Mouse (Mus musculus) fibroblast of lung, adult 2 months (primary cell): ENCODE results near the gene Olfr463.
"Not testable (repeated sequence)": the region's sequence is repeated elsewhere in the genome, so short reads cannot be mapped to it uniquely, and the experiment has no call there.

Source experiments
- DNase-seq: peaks from one replicate; pipeline ENCODE4 v3.0.0-alpha.2; 2011; ENCODE audit warnings: low read depth

Gene Olfr463

DNA sequence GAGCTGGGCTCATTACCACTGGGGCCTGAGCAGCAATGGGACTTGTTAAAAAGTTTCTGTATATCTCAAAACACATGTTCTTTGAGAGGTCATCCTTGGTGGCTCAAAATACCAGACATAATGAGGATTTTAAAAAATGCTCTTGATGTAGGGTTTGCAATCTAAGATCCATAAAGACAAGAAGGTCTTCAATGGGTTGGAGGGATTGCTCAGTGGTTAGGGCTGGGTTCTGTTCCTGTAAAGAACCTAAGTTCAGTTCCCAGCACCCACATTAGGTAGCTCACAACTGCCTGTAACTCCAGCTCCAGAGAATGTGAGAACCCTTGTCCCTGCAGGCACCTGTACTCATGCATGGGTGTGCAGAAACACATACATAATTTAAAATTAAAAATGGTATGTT lies at the start of gene Olfr463:
TSS of gene Olfr463 (minus strand) at position 101 of the 400 bp plus-strand sequence.
- DNase-seq = no peak

DNA sequence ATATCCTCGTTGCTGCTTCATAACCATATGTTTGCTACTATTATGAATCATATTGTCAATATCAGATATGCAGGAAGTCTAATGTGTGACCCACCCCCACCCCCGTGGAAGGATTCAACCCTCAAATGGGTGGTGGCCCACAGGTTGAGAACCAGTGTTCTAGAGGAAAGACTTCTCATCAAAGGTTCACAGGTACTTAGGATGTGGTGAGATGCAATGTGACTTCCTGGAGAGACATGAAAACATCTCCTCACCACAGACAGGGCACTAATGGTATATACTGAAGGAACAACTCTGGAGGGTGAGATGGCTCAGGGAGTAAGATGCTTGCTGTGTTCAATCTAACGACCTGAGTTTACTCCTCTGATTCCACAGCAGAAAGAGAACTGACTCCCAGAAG lies 38.3 kb upstream of the Olfr463 start:
- DNase-seq = no peak

DNA sequence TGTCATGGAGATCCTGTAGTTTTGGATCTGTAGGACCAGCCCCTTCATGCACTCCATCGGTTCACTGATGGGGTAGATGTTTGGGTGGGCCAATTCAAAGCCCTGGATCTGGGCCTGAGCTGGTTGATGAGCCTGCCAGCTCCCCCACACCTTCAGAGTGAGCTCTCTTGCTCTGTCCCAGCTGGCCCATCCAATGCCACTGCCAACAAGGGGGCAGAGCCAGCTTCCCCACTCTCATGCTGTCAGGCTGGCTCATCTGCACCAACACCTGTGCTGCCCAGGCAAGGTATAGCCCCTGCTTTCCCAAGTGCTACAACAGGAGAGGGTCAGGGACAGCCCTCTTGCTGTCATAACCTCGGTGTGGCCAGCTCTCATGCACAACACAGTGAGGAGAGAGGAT lies 36.5 kb upstream of the Olfr463 start:
- no peak for DNase-seq

DNA sequence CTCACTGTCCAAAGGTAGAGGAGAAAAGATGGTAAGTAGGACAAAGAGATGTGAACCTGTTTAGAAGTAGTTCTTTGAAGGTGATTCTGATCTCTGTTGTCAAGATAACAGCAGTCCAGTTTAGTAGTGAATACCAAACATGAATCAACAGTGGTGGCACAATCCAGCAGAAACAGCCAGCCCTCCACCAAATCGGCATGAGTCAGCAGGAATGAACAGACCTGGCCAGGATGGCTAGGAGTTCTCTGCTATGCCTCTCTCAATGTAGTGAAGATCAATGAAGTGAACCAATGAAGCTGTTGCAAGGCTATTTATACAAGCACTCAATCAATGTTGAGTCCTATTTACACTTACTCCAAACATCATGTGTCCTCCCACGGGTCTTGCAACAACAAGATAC lies 33.2 kb upstream of the Olfr463 start:
- no peak for DNase-seq

DNA sequence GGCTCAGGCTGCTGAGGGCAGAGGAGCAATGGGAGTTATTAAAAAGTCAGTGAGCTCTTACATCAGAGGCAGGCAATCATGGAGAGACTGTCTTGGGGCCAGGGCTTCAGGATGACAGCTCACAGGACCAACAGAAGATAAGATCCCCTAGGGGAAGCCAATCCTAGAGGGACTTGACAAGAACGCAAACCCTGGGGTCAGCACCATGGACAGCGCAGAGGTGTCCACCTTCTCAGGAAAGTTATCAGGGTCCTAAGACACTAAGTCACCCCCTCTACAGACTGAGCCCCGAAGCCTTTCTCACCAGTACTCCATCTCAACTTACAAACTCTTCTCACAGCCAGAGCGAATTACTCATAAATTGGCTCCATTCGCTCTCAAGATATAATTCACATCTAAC lies 23.8 kb upstream of the Olfr463 start, which contains the start of gene Olfr464:
TSS of gene Olfr464 (minus strand) at position 2 of the 400 bp plus-strand sequence.
- DNase-seq = no peak

DNA sequence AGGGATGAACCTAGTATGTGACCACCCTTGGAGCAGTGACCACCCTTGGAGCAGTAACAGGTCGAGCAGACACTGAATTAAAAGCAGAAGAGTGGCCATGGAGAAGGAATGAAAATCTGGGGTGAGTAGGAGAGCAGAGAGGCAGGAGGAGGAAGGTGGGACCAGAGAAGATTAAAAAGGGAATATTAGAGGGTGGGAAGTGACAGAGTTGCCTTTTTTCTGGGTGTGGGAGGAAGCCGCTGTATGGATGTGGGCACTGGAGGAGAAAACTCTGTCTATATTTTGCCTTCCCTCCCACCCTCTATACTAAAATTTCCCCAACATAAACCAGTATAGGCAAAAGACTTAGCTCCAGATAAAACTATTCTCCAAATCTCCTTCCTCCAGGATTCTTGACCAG lies 23.1 kb upstream of the Olfr463 start:
- no peak for DNase-seq

DNA sequence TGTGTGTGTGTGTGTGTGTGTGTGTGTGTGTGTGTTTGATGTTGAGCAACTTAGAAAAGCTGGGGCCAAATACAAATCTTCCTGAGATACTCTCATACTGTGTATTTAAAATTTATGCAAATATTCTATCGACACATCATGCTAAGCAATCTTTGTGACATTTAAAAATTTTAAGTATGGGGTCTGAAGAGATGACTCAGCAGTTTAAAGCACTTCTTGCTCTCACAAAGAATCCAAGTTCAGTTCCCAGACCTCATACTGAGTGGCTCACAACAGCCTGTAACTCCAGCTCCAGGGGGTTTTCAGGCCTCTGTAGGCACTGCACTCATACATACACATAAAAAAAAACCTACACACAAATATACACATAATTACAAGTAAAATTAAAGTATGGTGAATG lies 18.8 kb upstream of the Olfr463 start:
- no peak for DNase-seq

DNA sequence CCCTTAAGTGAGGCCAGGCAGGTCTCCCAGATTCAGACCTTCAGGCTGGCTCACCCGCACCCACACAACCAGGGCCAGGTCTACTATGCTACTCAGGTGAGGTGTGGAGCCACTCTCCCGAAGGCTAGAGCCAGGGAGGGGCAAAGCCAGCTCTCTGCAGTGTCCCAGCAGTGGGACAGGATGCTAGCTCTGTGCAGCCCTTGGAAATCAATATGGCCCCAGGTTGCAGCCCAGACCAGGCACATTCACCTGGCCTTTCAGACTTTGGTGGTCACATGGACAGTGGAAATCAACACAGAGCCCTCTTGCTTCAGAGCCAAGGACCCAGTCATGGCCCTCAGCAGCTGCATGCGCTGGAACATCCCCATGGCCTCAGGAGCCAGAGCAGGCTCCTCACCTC lies 7.1 kb upstream of the Olfr463 start:
- no peak for DNase-seq

DNA sequence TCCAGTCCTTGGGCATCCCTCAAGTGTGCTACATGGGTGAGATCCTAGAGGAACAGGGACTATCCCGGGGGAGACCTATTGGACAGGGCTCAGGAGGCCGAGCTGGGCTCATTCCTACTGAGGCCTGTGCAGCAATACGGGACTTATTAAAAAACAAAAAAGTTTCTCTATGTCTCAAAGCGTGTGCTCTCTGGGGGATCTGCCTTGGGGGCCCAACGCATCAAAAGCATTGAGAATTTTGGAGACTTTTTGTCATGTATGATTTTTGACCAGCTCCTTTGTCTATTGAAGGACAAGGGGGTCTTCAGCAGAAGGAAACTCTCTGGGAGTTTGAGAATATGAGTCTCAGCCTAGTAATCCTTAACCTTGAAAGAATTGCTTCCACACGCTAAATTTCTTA lies 5.0 kb downstream of the Olfr463 start, which contains the start of gene Olfr462:
TSS of gene Olfr462 (minus strand) at position 101 of the 400 bp plus-strand sequence.
- no peak for DNase-seq

DNA sequence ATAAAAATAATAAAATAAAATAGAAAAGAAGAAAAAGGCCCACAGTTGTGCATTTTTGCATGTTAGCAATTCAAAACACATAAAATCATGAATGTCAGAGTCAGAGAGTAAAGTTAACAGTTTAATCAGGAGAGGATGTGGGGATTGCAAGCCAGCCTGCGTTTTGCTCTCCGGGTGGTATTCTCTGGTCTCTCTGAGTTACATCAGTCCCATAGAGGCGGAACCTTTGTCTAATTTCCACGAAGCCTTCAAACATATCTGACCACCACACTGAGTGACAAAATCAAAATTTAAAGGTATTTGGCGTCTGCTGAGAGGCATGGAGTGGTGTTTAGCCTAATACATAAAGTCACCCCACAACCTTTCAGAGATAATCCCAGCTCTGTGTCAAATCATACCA lies 12.3 kb downstream of the Olfr463 start:
- no peak for DNase-seq

DNA sequence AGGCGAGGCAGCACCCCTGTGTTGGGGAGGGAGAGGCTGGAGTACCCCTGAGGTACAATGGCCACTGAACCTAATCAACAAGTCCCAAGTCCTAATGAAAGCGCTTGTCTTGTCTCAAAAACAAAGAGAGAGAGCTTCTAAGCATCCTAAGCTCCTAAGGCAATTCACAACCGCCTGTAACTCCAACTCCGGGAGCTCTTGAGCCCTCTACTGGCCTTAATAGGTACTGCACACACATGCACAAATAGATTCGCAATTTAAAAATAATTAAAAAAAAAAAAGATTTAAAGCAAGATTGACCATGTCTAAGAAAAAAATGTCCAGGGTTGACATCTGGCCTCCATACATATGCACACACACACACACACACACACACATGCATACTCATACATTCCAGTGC lies 13.7 kb downstream of the Olfr463 start:
- peak; percentile 4 for DNase-seq

DNA sequence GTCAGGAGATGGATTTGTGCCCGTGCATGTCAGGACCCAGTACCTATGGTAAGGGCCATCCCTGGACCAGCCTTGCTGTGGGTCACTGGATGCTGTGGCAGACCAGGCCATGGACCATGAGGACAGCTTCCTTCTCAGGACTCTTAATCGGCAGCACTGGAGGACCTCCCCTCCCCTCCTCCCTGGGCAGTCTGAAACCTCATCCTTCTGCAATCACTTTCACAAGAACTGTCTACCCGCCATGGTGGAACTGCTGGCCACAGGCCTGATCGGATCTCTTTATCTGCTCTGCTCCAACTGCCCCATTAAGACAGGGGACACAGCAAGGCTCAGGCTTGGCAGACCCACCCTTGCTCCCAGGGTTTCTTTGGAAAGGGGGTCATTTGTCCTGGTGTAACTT lies 15.5 kb downstream of the Olfr463 start:
- DNase-seq = no peak

DNA sequence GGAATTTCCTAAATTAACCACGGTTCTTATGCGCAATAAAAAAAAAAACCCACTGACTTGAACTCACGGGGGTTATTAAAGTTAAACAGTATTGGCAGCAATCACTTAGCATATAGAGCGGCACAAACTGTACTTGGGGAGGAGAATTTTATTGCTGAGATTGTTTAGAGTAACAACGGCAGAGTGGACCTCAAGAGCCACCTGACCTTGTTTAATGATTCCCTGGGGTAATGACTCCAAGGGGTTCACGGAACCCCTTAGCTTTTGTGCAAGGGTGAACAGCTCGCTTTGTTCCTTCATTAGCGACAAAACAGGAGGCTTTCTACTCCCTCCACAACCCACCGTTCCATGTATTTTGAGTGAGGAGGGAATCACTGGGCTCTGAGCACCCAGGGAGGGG lies 17.4 kb downstream of the Olfr463 start:
- no peak for DNase-seq

DNA sequence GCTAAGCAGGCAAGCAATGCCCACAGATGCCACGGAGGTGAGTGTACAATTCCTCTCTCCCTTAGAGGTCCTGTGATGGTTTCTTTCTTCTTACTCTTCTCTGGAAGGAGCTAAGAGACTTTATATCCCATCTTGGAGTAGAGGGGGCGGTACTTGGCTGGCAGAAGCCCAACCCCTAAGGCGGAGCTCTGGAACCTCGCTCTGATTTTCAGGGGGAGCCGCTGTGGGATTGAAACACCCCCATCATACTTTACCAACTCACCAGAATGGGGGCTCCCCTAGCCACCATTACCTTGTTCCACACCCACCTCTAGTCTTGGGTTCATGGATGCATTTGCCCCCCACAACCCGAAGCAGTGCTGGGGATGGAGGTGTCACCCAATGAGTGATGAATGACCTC lies 21.8 kb downstream of the Olfr463 start, which contains the start of gene Epx:
TSS of gene Epx (minus strand) at position 101 of the 400 bp plus-strand sequence.
- no peak for DNase-seq

DNA sequence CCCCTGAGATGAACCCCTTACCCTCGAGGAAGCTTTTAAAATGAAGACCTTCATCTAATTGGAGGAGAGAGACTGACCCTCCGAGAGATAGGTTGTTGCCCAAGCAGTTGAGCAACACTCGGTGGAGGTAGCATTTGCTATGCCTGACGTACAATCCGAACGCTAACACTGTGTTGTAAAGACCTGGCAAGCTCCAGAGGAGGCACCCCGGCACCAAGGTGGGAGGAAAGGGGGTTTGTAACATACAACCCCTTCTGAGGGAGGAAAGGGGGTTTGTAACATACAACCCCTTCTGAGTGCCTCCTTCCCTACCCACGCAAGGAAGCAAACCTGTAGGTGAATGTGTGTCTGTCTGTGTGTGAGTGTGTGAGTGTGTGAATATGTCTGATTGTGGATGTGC lies 25.4 kb downstream of the Olfr463 start:
- no peak for DNase-seq

DNA sequence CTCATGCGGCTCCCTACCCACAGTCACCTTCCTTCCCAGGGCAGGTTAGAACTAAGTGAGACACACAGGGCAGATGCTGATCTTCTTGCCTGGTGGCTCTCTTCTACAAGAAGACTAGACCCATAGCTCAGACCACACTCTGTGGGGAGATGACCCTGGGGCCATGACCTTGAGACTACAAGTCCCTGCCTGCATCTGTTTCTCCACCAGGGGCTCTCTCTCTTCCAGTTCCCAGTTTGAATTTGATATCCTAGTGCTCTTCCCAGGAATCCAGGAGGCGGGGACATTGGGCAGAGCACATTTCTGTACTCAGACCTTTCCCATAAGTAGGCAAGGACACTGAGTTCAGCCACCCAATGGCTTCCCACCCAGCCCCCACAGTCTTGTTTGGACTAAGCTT lies 27.1 kb downstream of the Olfr463 start:
- no peak for DNase-seq

DNA sequence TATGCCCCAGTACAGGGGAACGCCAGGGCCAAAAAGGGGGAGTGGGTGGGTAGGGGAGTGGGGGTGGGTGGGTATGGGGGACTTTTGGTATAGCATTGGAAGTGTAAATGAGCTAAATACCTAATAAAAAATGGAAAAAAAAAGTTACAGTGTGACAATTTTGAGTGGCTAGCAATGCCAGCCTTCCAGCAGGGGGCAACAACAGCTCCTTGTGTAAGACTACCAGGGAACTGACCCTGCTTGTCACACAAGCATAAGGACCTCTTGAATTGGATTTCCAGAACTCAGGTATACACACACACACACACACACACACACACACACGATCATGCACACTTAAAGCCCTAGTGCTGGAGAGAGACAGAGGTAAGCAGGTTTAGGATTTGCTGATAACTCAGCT lies 30.3 kb downstream of the Olfr463 start:
- DNase-seq = not testable (repeated sequence)

DNA sequence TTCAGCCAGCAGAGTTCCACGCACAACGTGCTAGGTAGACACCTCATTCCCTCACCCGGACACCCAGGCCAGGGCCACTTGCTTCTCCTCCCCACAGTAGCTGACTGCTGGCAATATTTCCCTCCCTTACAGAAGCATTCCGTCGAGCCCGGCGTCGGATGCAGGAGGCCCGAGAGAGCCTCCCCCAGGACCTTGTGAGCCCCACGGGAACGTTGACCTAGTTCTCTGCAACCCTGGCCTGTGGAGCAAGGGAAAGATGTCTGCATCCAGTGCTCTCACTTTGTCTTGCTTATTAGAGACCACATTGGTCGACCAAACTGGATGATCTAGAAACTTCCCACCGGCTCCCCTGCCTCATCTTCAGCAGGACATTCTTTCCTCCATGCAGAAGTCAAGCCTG lies 34.4 kb downstream of the Olfr463 start:
- DNase-seq = no peak

DNA sequence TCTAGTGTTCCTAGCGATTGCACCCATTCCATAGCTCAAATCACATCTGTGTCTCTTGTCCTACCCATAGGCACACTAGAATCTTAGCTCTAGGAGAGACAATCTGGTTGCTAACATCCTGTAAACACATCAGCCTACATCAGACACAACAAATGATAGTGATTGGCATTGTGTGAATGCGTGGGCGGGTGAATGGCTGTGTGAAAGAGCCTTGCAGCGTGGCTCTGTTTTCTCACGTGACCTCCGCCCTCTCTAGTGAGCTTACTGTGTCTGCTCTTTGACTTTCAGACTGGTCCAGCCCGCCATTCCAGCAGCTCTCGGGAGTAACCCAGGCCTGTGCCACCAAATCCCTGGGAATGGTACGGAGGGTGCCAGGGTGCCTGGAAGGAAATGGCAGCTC lies 36.8 kb downstream of the Olfr463 start:
- DNase-seq = no peak

DNA sequence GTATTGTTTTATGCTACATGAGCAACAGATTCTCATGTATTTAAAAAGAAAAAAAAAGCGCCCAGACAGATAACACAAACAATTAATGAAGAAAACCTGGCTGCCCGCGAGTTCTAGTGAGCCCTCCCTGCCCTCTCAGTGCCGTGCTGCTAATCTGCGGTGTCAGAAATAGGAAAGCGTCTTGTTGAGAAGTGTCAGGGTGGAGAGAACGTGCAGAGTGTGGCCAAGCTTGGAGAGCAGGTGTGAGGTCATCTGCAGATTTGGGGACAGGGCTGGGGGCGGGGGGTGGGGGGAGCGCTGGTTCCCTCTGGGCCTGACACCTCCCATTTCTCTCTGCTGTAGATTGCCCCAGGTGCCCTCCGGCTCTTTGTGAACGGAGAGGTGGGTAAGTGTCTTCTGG lies 37.9 kb downstream of the Olfr463 start:
- DNase-seq = no peak

DNA sequence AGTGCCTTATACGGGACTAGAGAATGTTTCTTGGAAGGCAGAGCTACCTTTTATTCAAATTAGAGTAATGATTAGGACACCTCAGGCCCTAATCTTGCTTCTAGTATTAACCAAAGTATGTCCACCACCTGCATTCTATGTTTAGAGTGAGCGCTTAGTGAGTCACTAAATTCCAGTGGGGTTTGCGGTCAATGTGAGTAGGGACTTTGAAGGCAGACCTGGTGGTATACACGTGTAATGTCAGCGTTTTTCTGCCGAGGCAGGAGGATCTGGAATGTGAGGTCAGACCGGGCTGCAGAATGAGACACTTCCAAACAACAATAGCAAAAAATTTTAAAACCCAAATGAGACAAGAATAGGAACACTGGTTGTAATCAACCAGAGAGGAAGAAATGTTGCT lies 42.6 kb downstream of the Olfr463 start:
- no peak for DNase-seq

DNA sequence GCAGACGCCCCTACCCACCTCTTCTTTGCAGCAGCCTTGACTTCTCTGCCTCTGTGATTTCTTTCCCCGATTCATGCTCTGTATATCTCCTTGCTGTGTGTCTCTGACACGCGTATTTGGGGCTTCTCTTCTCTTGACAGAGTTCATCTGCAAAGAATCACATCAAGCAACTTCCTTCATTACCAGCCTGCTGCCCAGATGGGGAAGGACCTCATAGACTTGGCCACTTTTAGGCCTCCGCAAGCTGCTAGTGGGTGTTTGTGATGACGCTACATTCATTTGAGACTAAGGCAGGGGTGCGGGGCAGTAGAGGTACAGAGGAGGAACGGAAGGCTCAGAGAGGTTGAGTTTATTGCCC lies 43.6 kb downstream of the Olfr463 start:
- DNase-seq = no peak

DNA sequence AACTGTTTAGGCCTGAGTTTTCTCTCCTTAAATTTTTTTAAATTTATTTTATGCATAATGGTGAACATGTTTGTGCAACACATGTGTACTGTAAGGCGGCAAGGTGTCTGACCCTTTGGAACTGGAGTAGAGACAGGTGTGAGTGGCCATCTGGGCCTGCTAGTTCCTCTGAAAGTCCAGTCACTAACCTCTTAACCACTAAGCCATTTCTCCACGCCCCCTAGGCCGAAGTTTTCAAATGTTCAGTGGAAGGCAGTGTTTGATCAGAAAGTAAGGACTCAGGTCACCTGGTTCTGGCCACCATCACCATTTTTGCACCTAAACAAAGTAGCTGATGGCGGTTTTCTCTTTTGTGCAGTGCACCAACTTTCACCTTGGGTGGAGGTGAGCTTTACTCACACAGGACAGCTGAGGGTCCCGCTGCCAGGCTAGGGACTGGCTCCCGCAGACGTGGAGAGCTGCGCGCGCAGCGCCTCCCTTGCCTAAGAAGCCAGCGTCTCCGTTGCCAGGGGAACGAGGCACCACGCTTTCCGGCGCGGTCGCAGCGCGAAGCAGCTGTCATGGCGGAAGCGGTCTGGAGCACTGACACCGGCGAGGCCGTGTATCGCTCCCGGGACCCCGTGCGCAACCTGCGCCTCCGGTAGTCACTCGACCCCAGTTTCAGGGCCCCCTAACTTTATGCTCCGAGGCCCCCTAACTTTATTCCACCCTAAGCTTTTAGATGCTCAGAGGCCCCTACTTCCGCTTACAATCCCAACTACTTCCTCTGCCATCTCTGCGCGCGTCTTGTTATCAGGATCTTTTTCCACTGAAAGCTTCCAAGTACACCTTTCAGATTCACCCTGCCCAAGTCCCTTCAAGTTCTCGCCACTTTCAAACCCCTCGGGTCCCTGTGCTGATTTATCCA lies 44.2 kb downstream of the Olfr463 start, which contains the start of gene Mks1:
TSS of gene Mks1 (plus strand) at position 526 of the 907 bp plus-strand sequence.
- DNase-seq = peak; percentile 73

DNA sequence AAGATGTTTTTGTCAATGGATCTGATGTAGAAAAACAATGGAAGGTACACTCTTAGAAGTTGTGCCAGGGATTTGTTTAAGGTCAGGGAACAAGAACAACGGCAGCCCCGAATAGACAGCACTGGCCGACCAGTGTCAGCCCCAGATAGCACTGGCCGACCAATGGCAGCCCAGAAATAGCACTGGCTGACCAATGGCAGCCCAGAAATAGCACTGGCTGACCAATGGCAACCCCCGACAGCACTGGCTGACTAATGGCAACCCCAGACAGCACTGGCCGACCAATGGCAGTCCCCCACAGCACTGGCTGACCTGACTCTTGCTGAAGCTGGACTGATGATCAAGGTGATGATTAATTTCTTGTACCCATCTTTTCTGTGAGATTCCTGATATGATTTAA lies 49.3 kb downstream of the Olfr463 start:
- no peak for DNase-seq
